Mouse (Mus musculus) lung, postnatal 0 days (tissue): ENCODE results near the gene Klhl40. TPM values are rescaled to one million over a fixed set of nuclear protein-coding genes. Genes with fewer than 3 reads are reported as not detected.
A peak's percentile ranks its signal among the peaks of the same experiment; 100 is the strongest.

Experiments
- ATAC-seq: fragments of 200-750 bp; cut with Nextera tagmentation; 2 replicates; pipeline ENCODE4 v1.8.0; 2017; ENCODE audit warnings: moderate library complexity
- DNase-seq: peaks from one replicate; pipeline ENCODE4 v3.0.0-alpha.2; 2016; ENCODE audit warnings: low spot score
- H3K27ac ChIP-seq: fragments of 300-500 bp; sonication (generic); 2 replicates; pipeline ENCODE4 v1.5.1; 2014; ENCODE audit warnings: antibody characterized with exemption, mild to moderate bottlenecking, low read length, mixed read lengths
- H3K27me3 ChIP-seq: fragments of 300-500 bp; sonication (generic); replicated peaks from 2 replicates; pipeline ENCODE4 v1.6.1; 2014; ENCODE audit warnings: low read length, mixed read lengths; ENCODE audit not compliant: insufficient read depth
- H3K36me3 ChIP-seq: fragments of 300-500 bp; sonication (generic); 2 replicates; pipeline ENCODE4 v1.6.1; 2014; ENCODE audit warnings: low read length, mixed read lengths; ENCODE audit not compliant: insufficient read depth
- H3K4me1 ChIP-seq: fragments of 300-500 bp; sonication (generic); 2 replicates; pipeline ENCODE4 v1.6.1; 2014; ENCODE audit warnings: antibody characterized with exemption, low read depth, low read length, mixed read lengths; ENCODE audit not compliant: insufficient read depth
- H3K4me2 ChIP-seq: fragments of 300-500 bp; sonication (generic); replicated peaks from 2 replicates; pipeline ENCODE4 v1.6.1; 2014; ENCODE audit warnings: low read depth, mild to moderate bottlenecking, low read length, moderate library complexity, mixed read lengths
- H3K4me3 ChIP-seq: fragments of 300-500 bp; sonication (generic); 2 replicates; pipeline ENCODE4 v1.5.1; 2014; ENCODE audit warnings: low read depth, low read length
- H3K9ac ChIP-seq: fragments of 300-500 bp; sonication (generic); replicated peaks from 2 replicates; pipeline ENCODE4 v1.6.1; 2014; ENCODE audit warnings: low read depth, mild to moderate bottlenecking
- H3K9me3 ChIP-seq: fragments of 300-500 bp; sonication (generic); 2 replicates; pipeline ENCODE4 v1.6.1; 2016; ENCODE audit warnings: low read length, mixed read lengths
- CTCF ChIP-seq: IDR thresholded peaks from 2 replicates; pipeline ENCODE4 v1.5.1; 2016; ENCODE audit warnings: antibody characterized with exemption, mild to moderate bottlenecking
- EP300 ChIP-seq: IDR thresholded peaks from 2 replicates; pipeline ENCODE4 v1.6.1; 2016; ENCODE audit warnings: antibody characterized with exemption, mild to moderate bottlenecking, control low read depth
- WGBS: fragments of 180-500 bp; shearing (Covaris S2); extraction: QIAGEN DNeasy Blood & Tissue Kit; methylation state at CpG from one replicate; pipeline ENCODE4 v1.1.7; 2014; 5-methylcytosine and 5-hydroxymethylcytosine counted together
- polyA plus RNA-seq: library from polyadenylated mRNA; unstranded; fragments of >200 nt; fragmentation: Nextera tagmentation; extraction: Ambion mirVana; gene quantifications from 2 replicates; pipeline ENCODE4 v1.2.1, GENCODE M21; 2015

The Klhl40 gene
- polyA plus RNA-seq, 1 experiment from 2014 or later, result 0.05 TPM

DNA sequence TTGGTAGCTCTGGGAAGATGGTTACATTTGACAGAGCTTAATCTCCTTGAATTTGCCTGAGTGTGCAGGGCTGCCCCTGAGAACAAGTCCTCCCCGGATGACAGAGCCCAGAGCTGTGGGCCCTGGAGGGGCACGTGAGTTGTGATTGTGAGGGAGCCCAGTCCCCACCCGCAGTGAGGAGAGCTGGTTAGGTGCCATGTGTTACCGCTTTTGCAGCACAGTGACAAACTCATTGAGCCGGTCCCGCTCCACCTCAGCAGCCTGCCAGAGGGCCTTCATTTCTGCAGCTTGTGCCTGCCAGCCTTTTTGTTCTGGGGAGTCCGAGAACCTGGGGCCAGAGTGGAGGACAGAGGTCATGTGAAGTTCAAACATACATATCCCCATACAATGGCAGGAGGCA lies 30.5 kb downstream of the Klhl40 start:
- no peak overlapping the region for H3K4me3 ChIP-seq
- 60% methylated on average over 7 of the region's 7 CpGs for WGBS
- H3K36me3 ChIP-seq, result no peaks in the 10 kb centered on the region
- no peaks in the 10 kb centered on the region for H3K27me3 ChIP-seq
- no peak overlapping the region for H3K9ac ChIP-seq
- no peaks in the 10 kb centered on the region for H3K9me3 ChIP-seq
- DNase-seq (no peak), ATAC-seq (no peak)
- TF ChIP-seq CTCF, result no peak
- TF ChIP-seq EP300, result no peak
- H3K27ac ChIP-seq, result no peak overlapping the region
- no peak overlapping the region for H3K4me2 ChIP-seq
- H3K4me1 ChIP-seq, result peaks cover 3% of the 10 kb centered on the region; the same call in 1 of the 2 replicates

- WGBS, result 63% methylated on average over 3 of the region's 3 CpGs
- DNase-seq (no peak), ATAC-seq (no peak)
- H3K36me3 ChIP-seq, result no peaks in the 10 kb centered on the region
- H3K4me1 ChIP-seq, result peaks cover 3% of the 10 kb centered on the region; the same call in 1 of the 2 replicates
- H3K27ac ChIP-seq, result no peak overlapping the region
- no peak for TF ChIP-seq CTCF
- TF ChIP-seq EP300, result no peak
- H3K4me3 ChIP-seq, result no peak overlapping the region
- H3K27me3 ChIP-seq, result no peaks in the 10 kb centered on the region
- no peak overlapping the region for H3K9ac ChIP-seq
- H3K9me3 ChIP-seq, result no peaks in the 10 kb centered on the region
- H3K4me2 ChIP-seq, result no peak overlapping the region
These were observed 31.1 kb downstream of the Klhl40 start for GRCm38 (mm10) chr9:121808511-121808910.

DNA sequence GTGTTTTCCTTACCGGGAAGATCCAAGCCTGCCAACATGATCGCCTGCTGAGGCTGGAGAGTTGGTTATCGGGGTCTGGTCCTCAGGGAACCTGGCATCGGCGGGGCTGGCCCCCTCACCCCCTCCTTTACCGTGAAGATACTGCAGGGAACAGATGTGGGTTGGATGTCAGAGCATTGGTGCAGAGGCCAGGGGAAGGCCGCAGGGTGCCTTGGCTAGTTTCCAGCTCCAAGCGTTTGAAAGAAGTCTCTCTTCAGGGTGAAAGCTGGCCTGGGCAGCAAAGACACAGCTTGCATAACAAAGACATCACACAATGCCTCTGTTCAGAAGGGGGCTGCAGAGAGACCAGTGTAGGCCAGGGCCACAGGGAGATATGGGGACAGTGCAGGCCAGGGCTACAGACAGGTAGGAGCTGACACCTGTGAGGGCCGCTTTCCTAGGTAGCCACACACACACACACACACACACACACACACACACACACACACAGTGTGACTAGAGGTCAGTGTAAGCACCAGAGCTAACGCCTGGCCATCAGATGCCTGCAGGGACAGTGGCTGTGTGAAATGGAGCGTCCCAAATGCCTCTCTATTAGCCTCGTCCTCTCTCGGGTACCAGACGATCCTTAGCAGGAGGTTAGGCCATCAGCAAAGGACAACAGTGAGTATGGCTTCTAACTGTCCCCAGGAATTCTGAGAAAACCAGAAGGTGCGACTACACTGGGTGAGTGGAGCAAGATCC lies 32.8 kb downstream of the Klhl40 start:
- ATAC-seq, result no peak
- no peak for TF ChIP-seq CTCF
- TF ChIP-seq EP300, result no peak
- 39% methylated on average over 15 of the region's 15 CpGs for WGBS
- DNase-seq, result no peak
- Histone ChIP-seq H3K4me3 (no peak overlapping the region), H3K4me1 (peaks cover 3% of the 10 kb centered on the region; the same call in 1 of the 2 replicates), H3K9me3 (no peaks in the 10 kb centered on the region), H3K9ac (no peak overlapping the region), H3K27ac (no peak overlapping the region), H3K36me3 (no peaks in the 10 kb centered on the region), H3K4me2 (no peak overlapping the region), H3K27me3 (no peaks in the 10 kb centered on the region)

- no peak overlapping the region for H3K27ac ChIP-seq
- H3K27me3 ChIP-seq, result no peaks in the 10 kb centered on the region
- WGBS, result 52% methylated on average over 6 of the region's 6 CpGs
- no peak overlapping the region for H3K4me2 ChIP-seq
- no peak overlapping the region for H3K4me3 ChIP-seq
- TF ChIP-seq EP300 (no peak), CTCF (no peak)
- peaks cover under 1% of the 10 kb centered on the region; the same call in 1 of the 2 replicates for H3K4me1 ChIP-seq
- no peaks in the 10 kb centered on the region for H3K36me3 ChIP-seq
- no peak for ATAC-seq
- H3K9ac ChIP-seq, result no peak overlapping the region
- no peaks in the 10 kb centered on the region for H3K9me3 ChIP-seq
- DNase-seq, result no peak
These were observed 37.8 kb downstream of the Klhl40 start for GRCm38 (mm10) chr9:121815183-121815582.

- H3K4me2 ChIP-seq, result no peak overlapping the region
- no peaks in the 10 kb centered on the region for H3K27me3 ChIP-seq
- WGBS, result 53% methylated on average over 9 of the region's 9 CpGs
- H3K4me3 ChIP-seq, result no peak overlapping the region
- DNase-seq (peak; percentile 33), ATAC-seq (peak; percentile 20; the same call in 1 of the 2 replicates)
- no peaks in the 10 kb centered on the region for H3K36me3 ChIP-seq
- no peaks in the 10 kb centered on the region for H3K9me3 ChIP-seq
- no peak overlapping the region for H3K9ac ChIP-seq
- TF ChIP-seq CTCF, result no peak
- no peak for TF ChIP-seq EP300
- H3K4me1 ChIP-seq, result peaks cover 6% of the 10 kb centered on the region; the same call in 1 of the 2 replicates
- H3K27ac ChIP-seq, result no peak overlapping the region
These were observed 41.8 kb downstream of the Klhl40 start for GRCm38 (mm10) chr9:121819073-121819770.

DNA sequence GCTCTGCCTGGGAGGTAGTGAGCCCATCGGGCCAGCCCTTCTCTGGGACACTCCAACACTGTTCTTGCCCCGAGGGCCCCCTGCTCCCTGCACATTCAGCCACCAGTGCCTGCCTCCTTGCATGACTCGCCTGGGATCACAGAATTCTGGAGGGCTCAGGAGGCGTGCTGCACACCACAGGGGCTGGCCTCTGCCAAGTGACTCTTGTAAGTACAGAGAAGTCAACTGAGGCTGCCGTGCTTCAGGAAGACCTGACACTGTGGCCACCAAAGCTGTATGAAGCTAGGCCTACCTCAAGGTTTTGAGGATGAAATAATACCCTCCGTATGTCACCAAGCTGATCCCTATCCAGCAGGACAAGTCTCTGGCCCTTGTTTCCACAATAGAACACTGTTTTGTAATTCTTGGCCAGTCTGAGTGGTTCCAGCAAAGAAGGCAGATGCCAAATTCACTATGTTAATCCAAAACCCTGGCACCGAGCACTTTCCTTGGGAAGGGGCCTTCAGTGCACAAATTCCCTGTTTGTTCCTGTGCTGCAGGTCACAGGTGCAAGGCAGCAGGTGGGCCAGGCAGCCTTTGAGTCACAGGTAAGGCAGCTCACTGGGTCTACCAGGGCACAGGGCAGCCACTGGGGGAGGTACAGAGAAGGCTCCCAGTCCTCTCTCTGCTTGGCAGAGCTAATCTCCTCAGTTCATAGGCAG lies 42.5 kb downstream of the Klhl40 start:
- no peak for DNase-seq

More for the DNA sequence above, 42.5 kb downstream of the Klhl40 start:
- WGBS, result 40% methylated on average over 7 of the region's 7 CpGs
- H3K4me1 ChIP-seq, result peaks cover 6% of the 10 kb centered on the region; the same call in 1 of the 2 replicates
- TF ChIP-seq CTCF (no peak; the same call in 1 of the 2 replicates), EP300 (no peak)
- no peak for ATAC-seq
- H3K4me3 ChIP-seq, result no peak overlapping the region
- no peak overlapping the region for H3K27ac ChIP-seq
- no peaks in the 10 kb centered on the region for H3K27me3 ChIP-seq
- no peak overlapping the region for H3K9ac ChIP-seq
- no peaks in the 10 kb centered on the region for H3K9me3 ChIP-seq
- no peak overlapping the region for H3K4me2 ChIP-seq
- no peaks in the 10 kb centered on the region for H3K36me3 ChIP-seq
